Mouse (Mus musculus) embryo, embryonic 11 days (tissue): ENCODE results near the gene Ubxn4.
"Not testable (repeated sequence)": the region's sequence is repeated elsewhere in the genome, so short reads cannot be mapped to it uniquely, and the experiment has no call there.

Experiments used
- DNase-seq: peaks from one replicate; pipeline ENCODE4 v3.0.0-alpha.2; 2015

Gene Ubxn4

GRCm38 (mm10) chr1:128243627-128243995, at the start of gene Ubxn4:
Gene Ubxn4 (plus strand): TSS chr1:128243964.
- DNase-seq, result no peak

GRCm38 (mm10) chr1:128194011-128194410, 49.8 kb upstream of the Ubxn4 start:
- DNase-seq, result peak; percentile 24

GRCm38 (mm10) chr1:128197353-128197752, 46.4 kb upstream of the Ubxn4 start:
- no peak for DNase-seq

- peak; percentile 24 for DNase-seq
Observed at GRCm38 (mm10) chr1:128213261-128213660, 30.5 kb upstream of the Ubxn4 start.

GRCm38 (mm10) chr1:128221886-128222285, 21.9 kb upstream of the Ubxn4 start:
- DNase-seq, result no peak

GRCm38 (mm10) chr1:128223304-128223703, 20.5 kb upstream of the Ubxn4 start:
- DNase-seq, result no peak

GRCm38 (mm10) chr1:128235181-128235580, 8.6 kb upstream of the Ubxn4 start:
- DNase-seq, result no peak

- peak; percentile 100 for DNase-seq
Observed at GRCm38 (mm10) chr1:128243996-128244726, 397 bp downstream of the Ubxn4 start.

- no peak for DNase-seq
Observed at GRCm38 (mm10) chr1:128244727-128245355, 1.1 kb downstream of the Ubxn4 start.

GRCm38 (mm10) chr1:128267061-128267460, 23.3 kb downstream of the Ubxn4 start:
- DNase-seq, result not testable (repeated sequence)

- DNase-seq, result no peak
Observed at GRCm38 (mm10) chr1:128270731-128271130, 27.0 kb downstream of the Ubxn4 start.

- no peak for DNase-seq
Observed at GRCm38 (mm10) chr1:128275908-128276307, 32.1 kb downstream of the Ubxn4 start.

- no peak for DNase-seq
Observed at GRCm38 (mm10) chr1:128278563-128278962, 34.8 kb downstream of the Ubxn4 start.

GRCm38 (mm10) chr1:128281753-128282152, 38.0 kb downstream of the Ubxn4 start:
- DNase-seq, result no peak

- no peak for DNase-seq
Observed at GRCm38 (mm10) chr1:128282924-128283323, 39.2 kb downstream of the Ubxn4 start.

- no peak for DNase-seq
Observed at GRCm38 (mm10) chr1:128284157-128284690, 40.5 kb downstream of the Ubxn4 start.

- DNase-seq, result no peak
Observed at GRCm38 (mm10) chr1:128285136-128285535, 41.4 kb downstream of the Ubxn4 start.

GRCm38 (mm10) chr1:128290295-128290694, 46.5 kb downstream of the Ubxn4 start:
- DNase-seq, result no peak

- no peak for DNase-seq
Observed at GRCm38 (mm10) chr1:128293524-128293923, 49.8 kb downstream of the Ubxn4 start.

- DNase-seq, result peak; percentile 18
Observed at GRCm38 (mm10) chr1:128295296-128295695, 51.5 kb downstream of the Ubxn4 start.

- DNase-seq, result no peak
Observed at GRCm38 (mm10) chr1:128295717-128296528, 52.2 kb downstream of the Ubxn4 start.

GRCm38 (mm10) chr1:128303900-128304299, 60.1 kb downstream of the Ubxn4 start:
- no peak for DNase-seq

- DNase-seq, result peak; percentile 16
Observed at GRCm38 (mm10) chr1:128309043-128309442, 65.3 kb downstream of the Ubxn4 start.
